21 mouse cellular contexts compared by ENCODE assay signal in the genomic region with DNA sequence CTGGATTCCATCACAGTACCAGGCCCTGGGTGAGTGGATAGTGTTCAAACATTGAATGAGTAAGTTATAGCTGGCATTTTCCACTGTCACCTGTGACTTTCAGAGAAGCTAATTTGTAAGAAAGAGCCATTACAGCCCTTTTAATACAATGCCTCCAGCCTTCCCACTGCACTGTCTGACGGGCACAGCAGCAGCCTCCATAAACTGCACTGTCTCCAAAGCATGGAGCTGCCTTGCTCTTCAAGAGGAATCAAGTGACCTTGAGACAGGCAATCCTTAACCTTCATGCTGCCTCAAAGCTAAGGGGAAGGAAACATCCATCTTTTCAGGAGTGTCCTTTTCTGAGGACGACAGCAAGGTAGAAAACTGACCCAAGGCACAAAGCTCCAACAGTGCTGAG.
"Had no signal": no experiment of that assay in that cellular context is flagged by ENCODE, and none has a peak within 500 bp of the region (broad histone marks: within the 10 kb centered on the region; RNA-seq: fewer than 3 reads in every experiment).

No protein-coding gene starts in this region.

- H3K9ac ChIP-seq: limb, embryonic 13.5 days; liver, embryonic 12.5 days; liver, embryonic 15.5 days; lung, embryonic 15.5 days; stomach, embryonic 15.5 days had no signal

- H3K9me3 ChIP-seq: limb, embryonic 10.5 days; limb, embryonic 13.5 days; liver, embryonic 12.5 days; liver, embryonic 15.5 days; lung, embryonic 15.5 days; stomach, embryonic 15.5 days had no signal

- ATAC-seq: liver, embryonic 12.5 days had no signal

- H3K4me3 ChIP-seq: layer of hippocampus, adult 2 months; limb, embryonic 10.5 days; limb, embryonic 13.5 days; liver, embryonic 12.5 days; liver, embryonic 15.5 days; lung, embryonic 15.5 days; megakaryocyte, embryonic 14.5 days; myocyte; stomach, embryonic 15.5 days had no signal

- H3K4me1 ChIP-seq: limb, embryonic 10.5 days; limb, embryonic 13.5 days; liver, embryonic 12.5 days; liver, embryonic 15.5 days; lung, embryonic 15.5 days; megakaryocyte, embryonic 14.5 days; stomach, embryonic 15.5 days had no signal

- DNase-seq: kidney, adult 18-20 months; kidney, adult 9 months; kidney, postnatal 25 days; layer of hippocampus, adult 9-11 months; liver; lung, adult 18-20 months; lung, postnatal 10 days; lung, postnatal 36 days; retina, postnatal 1 day; spleen, adult 18-20 months; thymus, postnatal 25 days had no signal

- H3K27ac ChIP-seq: layer of hippocampus, adult 2 months; limb, embryonic 10.5 days; limb, embryonic 13.5 days; liver, embryonic 12.5 days; liver, embryonic 15.5 days; lung, embryonic 15.5 days; stomach, embryonic 15.5 days had no signal

- H3K27me3 ChIP-seq: limb, embryonic 13.5 days; liver, embryonic 12.5 days; liver, embryonic 15.5 days; lung, embryonic 15.5 days; megakaryocyte, embryonic 14.5 days; stomach, embryonic 15.5 days had no signal

- H3K4me2 ChIP-seq: limb, embryonic 13.5 days; liver, embryonic 12.5 days; liver, embryonic 15.5 days; lung, embryonic 15.5 days; midbrain, embryonic 11.5 days; stomach, embryonic 15.5 days had no signal

- H3K36me3 ChIP-seq: limb, embryonic 10.5 days; limb, embryonic 13.5 days; liver, embryonic 12.5 days; liver, embryonic 15.5 days; lung, embryonic 15.5 days; stomach, embryonic 15.5 days had no signal
